Mouse (Mus musculus) hindbrain, embryonic 11.5 days (tissue): Measurements from ENCODE around the gene Tulp1. TPM values are rescaled to one million over a fixed set of nuclear protein-coding genes. Genes with fewer than 3 reads are reported as not detected.
"Not testable (repeated sequence)": the region's sequence is repeated elsewhere in the genome, so short reads cannot be mapped to it uniquely, and the experiment has no call there.

ENCODE experiments used
- ATAC-seq: fragments of 200-750 bp; cut with Nextera tagmentation; 2 replicates; pipeline ENCODE4 v1.8.0; 2017; ENCODE audit warnings: mild to moderate bottlenecking, moderate TSS enrichment, moderate library complexity; ENCODE audit not compliant: low FRiP score
- DNase-seq: peaks from one replicate; pipeline ENCODE4 v3.0.0-alpha.2; 2015; ENCODE audit warnings: low spot score
- H3K27ac ChIP-seq: fragments of 300-500 bp; sonication (generic); 2 replicates; pipeline ENCODE4 v1.5.1; 2014; ENCODE audit warnings: mild to moderate bottlenecking, low read depth, low read length
- H3K27me3 ChIP-seq: fragments of 300-500 bp; sonication (generic); 2 replicates; pipeline ENCODE4 v1.6.1; 2014; ENCODE audit warnings: mild to moderate bottlenecking, low read length, moderate library complexity, mixed read lengths; ENCODE audit not compliant: control insufficient read depth, insufficient read depth
- H3K36me3 ChIP-seq: fragments of 300-500 bp; sonication (generic); 2 replicates; pipeline ENCODE4 v1.6.1; 2014; ENCODE audit warnings: mild to moderate bottlenecking, low read length, moderate library complexity, mixed read lengths; ENCODE audit not compliant: control insufficient read depth, insufficient read depth
- H3K4me1 ChIP-seq: fragments of 300-500 bp; sonication (generic); replicated peaks from 2 replicates; pipeline ENCODE4 v1.6.1; 2014; ENCODE audit warnings: low read length, mixed read lengths; ENCODE audit not compliant: control insufficient read depth, insufficient read depth
- H3K4me2 ChIP-seq: fragments of 300-500 bp; sonication (generic); replicated peaks from 2 replicates; pipeline ENCODE4 v1.6.1; 2014; ENCODE audit warnings: mild to moderate bottlenecking, low read depth, low read length
- H3K4me3 ChIP-seq: fragments of 300-500 bp; sonication (generic); 2 replicates; pipeline ENCODE4 v1.5.1; 2014; ENCODE audit warnings: low read depth, low read length
- H3K9ac ChIP-seq: fragments of 300-500 bp; sonication (generic); 2 replicates; pipeline ENCODE4 v1.6.1; 2014; ENCODE audit warnings: low read depth, low read length
- H3K9me3 ChIP-seq: fragments of 300-500 bp; sonication (generic); 2 replicates; pipeline ENCODE4 v1.6.1; 2016; ENCODE audit warnings: low read length; ENCODE audit not compliant: control insufficient read depth
- WGBS: fragments of 180-500 bp; shearing (Covaris S2); extraction: QIAGEN DNeasy Blood & Tissue Kit; methylation state at CpG from one replicate; pipeline ENCODE4 v1.1.7; 2014; 5-methylcytosine and 5-hydroxymethylcytosine counted together
- polyA plus RNA-seq: library from polyadenylated mRNA; unstranded; fragments of >200 nt; fragmentation: Nextera tagmentation; extraction: Ambion mirVana; gene quantifications from 2 replicates; pipeline ENCODE4 v1.2.1, GENCODE M21; 2014

Tulp1 gene
- polyA plus RNA-seq, 1 experiment from 2014 or later, result 2.9 TPM

DNA sequence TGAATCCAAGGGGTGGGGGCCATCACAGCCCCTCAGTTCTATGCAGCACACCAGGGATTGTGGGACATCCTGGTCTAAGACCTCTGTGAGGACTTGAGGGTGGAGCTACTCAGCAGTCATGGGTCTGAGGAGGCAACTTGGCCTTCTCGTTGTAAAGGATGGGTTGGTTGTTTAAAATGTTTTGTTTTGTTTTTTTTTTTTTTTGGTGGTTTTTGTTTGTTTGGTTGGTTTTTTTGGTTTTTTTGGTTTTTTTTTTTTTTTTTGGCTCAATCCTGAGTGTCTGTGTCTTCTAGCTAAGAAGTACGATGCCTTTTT is 34.8 kb downstream of the Tulp1 start:
- H3K4me2 ChIP-seq, result peak overlapping the region; percentile 96
- 50% methylated on average over 2 of the region's 2 CpGs for WGBS
- H3K4me1 ChIP-seq, result peaks cover 5% of the 10 kb centered on the region; the same call in 1 of the 2 replicates
- H3K36me3 ChIP-seq, result 0 out of 2 replicates have a peak, but pooled peaks cover 3% of the 10 kb centered on the region
- peak overlapping the region; percentile 98; the same call in 1 of the 2 replicates for H3K9ac ChIP-seq
- no peaks in the 10 kb centered on the region for H3K9me3 ChIP-seq
- no peak overlapping the region for H3K27ac ChIP-seq
- H3K27me3 ChIP-seq, result no peaks in the 10 kb centered on the region
- peak overlapping the region; percentile 94 for H3K4me3 ChIP-seq
- ATAC-seq, result no peak
- no peak for DNase-seq

DNA sequence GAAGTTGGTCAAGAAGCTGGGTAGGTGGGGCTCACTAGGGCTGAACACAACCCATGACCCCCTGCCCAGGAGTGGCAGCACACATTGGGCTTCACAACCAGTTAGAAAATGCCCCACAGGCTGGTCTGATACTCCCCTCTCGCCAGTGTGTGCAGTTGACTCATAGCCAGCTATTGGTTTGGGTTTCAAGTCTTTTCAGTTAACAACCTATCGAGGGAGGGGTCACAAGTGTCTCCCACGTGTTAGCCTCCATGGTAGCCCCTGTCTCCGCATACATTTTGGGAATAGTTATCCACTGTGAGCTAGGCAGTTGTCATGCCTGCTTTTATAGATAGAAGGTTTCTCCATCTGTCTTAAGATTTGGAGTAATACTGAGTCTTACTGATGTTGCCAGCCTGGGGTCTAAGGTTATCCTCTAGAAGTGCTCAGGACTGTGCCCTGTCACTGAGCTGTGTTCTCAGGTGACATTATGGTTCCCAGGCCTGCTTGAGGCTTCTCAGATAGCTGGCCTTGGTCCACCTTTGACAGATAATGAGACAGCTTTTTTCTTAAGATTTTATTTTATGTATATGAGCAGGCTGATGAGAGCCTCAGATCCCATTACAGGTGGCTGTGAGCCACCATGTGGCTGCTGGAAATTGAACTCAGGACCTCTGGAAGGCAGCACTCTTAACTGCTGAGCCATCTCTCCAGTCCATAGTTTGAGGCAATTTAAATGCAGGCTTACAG is 35.4 kb downstream of the Tulp1 start:
- 12% methylated on average over 4 of the region's 4 CpGs for WGBS

DNA sequence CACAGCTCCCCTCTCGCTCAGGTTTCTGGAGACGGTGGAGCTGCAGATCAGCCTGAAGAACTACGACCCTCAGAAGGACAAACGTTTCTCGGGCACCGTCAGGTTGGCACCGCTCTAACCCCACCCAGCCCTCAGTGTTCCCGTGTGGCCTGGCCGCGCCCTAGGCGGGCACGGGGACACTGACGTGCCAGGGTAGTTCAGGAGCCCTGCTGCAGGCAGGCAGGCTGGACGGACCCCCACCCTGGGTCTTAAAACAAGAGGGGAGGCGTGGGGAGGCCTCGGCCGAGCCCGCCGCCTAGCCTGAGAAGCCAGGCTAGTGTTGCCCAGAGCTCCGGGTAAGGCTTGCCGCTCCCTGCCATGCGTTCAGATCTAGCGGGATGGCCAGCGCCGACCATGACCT is 36.1 kb downstream of the Tulp1 start:
- ATAC-seq, result peak; percentile 4; the same call in 1 of the 2 replicates
- no peak for DNase-seq
- Histone ChIP-seq H3K9me3 (no peaks in the 10 kb centered on the region), H3K27ac (peak overlapping the region; percentile 94), H3K4me2 (peak overlapping the region; percentile 96), H3K36me3 (0 out of 2 replicates have a peak, but pooled peaks cover 3% of the 10 kb centered on the region), H3K9ac (peak overlapping the region; percentile 98), H3K4me3 (peak overlapping the region; percentile 94), H3K27me3 (no peaks in the 10 kb centered on the region), H3K4me1 (peaks cover 5% of the 10 kb centered on the region; the same call in 1 of the 2 replicates)
- WGBS, result under 1% methylated on average over 25 of the region's 25 CpGs

More for the DNA sequence above, 35.4 kb downstream of the Tulp1 start:
- Histone ChIP-seq H3K4me3 (peak overlapping the region; percentile 94), H3K9me3 (no peaks in the 10 kb centered on the region), H3K4me2 (peak overlapping the region; percentile 96), H3K27me3 (no peaks in the 10 kb centered on the region), H3K27ac (no peak overlapping the region), H3K4me1 (peaks cover 5% of the 10 kb centered on the region; the same call in 1 of the 2 replicates), H3K36me3 (0 out of 2 replicates have a peak, but pooled peaks cover 3% of the 10 kb centered on the region), H3K9ac (peak overlapping the region; percentile 98)
- DNase-seq (peak; percentile 29), ATAC-seq (no peak)

DNA sequence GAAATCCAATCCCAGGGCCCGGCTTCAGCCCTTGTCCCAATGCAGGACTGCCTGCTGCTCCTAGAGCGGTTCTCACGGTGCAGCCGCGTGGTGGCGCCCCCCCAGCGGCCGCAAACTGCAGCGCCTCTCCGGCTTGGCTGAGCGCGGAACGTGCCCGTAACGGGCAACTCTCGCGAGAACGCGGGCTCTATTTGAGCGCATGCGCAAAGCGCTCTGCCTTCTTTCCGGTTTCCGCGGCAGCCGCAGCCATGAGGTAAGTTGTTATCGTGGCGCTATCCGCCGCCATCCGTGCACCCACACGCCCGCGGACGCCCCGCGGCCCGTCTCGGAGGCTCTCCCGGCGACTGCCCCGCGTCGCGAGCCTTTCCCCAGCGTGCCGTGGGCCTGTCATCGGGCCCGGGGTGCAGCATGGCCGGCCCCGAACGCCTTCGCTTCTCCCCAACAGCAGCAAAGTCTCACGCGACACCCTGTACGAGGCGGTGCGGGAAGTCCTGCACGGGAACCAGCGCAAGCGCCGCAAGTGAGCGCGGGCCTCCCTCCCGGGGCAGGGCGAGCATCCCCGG is 36.6 kb downstream of the Tulp1 start, which contains the start of gene Rpl10a:
Gene Rpl10a (plus strand): TSS at position 106 of the 563 bp plus-strand sequence.
- Histone ChIP-seq H3K4me3 (peak within 1 kb of the TSS; percentile 94), H3K27me3 (no peaks in the 10 kb centered on the region), H3K4me2 (peak within 1 kb of the TSS; percentile 96), H3K4me1 (peaks cover 5% of the 10 kb centered on the region; the same call in 1 of the 2 replicates), H3K27ac (peak within 1 kb of the TSS; percentile 94), H3K36me3 (0 out of 2 replicates have a peak, but pooled peaks cover 3% of the 10 kb centered on the region), H3K9ac (peak within 1 kb of the TSS; percentile 98), H3K9me3 (no peaks in the 10 kb centered on the region)
- ATAC-seq (peak; percentile 90), DNase-seq (peak; percentile 99)
- WGBS, result under 1% methylated on average over 67 of the region's 67 CpGs

DNA sequence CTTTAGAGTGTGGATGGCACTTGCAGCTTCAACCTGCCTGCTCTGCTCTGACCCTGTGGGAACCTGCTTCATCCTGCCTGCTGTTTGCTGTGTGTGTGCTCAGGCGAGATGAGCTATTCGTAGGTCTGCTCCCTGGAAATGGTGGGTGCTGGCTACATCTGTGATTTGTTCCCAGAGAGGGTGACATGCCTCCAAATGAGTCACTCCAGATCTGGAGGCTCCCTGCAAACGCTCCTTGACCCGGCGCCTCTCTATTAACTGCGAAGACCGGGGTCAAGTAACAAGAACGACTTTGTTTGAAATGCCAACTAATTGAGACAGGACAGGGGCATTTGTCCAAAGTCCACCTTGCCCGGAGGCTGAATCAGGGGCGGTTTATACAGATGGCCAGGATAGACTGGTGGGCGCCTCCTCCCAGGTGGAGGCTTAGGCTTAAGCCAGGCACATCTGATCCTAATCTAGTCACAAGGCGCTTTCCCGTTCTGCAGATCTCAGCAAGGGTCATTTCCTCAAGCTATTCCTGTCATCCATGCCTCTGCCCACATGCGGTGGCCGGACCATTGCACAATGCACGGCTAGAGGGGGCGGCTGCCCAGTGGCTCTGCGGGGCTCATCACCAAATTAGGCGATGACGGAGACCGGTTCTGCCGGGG is 37.2 kb downstream of the Tulp1 start:
- H3K27me3 ChIP-seq, result no peaks in the 10 kb centered on the region
- peak overlapping the region; percentile 94 for H3K27ac ChIP-seq
- H3K4me3 ChIP-seq, result peak overlapping the region; percentile 94
- peaks cover 2% of the 10 kb centered on the region; the same call in 1 of the 2 replicates for H3K4me1 ChIP-seq
- peak; percentile 55; the same call in 1 of the 2 replicates for ATAC-seq
- H3K9ac ChIP-seq, result peak overlapping the region; percentile 63
- DNase-seq, result peak; percentile 44
- H3K9me3 ChIP-seq, result no peaks in the 10 kb centered on the region
- 13% methylated on average over 22 of the region's 22 CpGs for WGBS
- H3K36me3 ChIP-seq, result 0 out of 2 replicates have a peak, but pooled peaks cover 3% of the 10 kb centered on the region
- peak overlapping the region; percentile 96 for H3K4me2 ChIP-seq

DNA sequence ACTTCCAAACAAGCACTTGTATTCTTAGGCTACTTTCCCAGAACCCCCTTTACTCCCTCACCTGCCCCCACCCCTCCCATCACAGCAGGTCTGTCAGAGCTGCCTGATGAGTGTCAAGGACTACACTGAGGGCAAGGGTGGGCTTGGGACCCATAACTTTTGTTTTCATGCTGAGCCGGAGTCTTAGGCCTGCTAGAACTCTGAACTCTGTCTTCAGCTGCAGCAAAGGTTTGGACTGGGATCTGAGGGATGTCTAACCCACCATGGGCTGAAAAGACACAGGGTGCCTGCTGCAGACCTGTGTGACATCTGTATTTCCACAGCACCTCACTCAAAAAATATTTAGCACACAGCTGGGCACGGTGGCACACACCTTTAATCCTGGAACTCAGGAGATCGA is 38.1 kb downstream of the Tulp1 start:
- WGBS, result 81% methylated on average over 3 of the region's 3 CpGs
- Histone ChIP-seq H3K4me3 (no peak overlapping the region), H3K9ac (no peak overlapping the region), H3K27ac (no peak overlapping the region), H3K4me1 (peaks cover 2% of the 10 kb centered on the region; the same call in 1 of the 2 replicates), H3K36me3 (0 out of 2 replicates have a peak, but pooled peaks cover 3% of the 10 kb centered on the region), H3K4me2 (no peak overlapping the region), H3K9me3 (no peaks in the 10 kb centered on the region), H3K27me3 (no peaks in the 10 kb centered on the region)
- DNase-seq, result no peak
- ATAC-seq, result no peak

DNA sequence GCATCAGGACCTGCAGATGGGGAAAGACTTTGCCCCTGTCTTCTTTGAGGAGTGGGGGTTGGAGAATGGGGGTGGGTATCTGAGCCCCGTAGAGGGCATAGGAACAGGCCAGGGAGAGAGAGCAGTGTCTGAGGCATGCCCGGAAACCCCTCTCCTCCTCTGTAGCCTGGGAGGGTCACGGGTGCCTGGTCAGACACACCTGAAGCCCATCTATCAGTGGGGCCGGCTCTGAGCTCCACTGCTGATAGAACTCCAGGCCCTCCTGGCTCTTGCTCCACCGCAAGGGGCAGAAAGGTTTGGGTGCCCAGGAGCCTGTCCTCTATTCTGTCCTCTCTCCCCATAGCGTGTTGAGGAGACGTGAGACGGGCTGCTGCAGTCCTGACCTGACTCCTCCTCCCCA is 39.3 kb downstream of the Tulp1 start:
- ATAC-seq, result no peak
- no peak overlapping the region for H3K4me3 ChIP-seq
- no peaks in the 10 kb centered on the region for H3K27me3 ChIP-seq
- no peak for DNase-seq
- H3K27ac ChIP-seq, result no peak overlapping the region
- no peaks in the 10 kb centered on the region for H3K36me3 ChIP-seq
- 90% methylated on average over 8 of the region's 8 CpGs for WGBS
- H3K9me3 ChIP-seq, result no peaks in the 10 kb centered on the region
- no peak overlapping the region for H3K9ac ChIP-seq
- H3K4me2 ChIP-seq, result no peak overlapping the region
- peaks cover 2% of the 10 kb centered on the region; the same call in 1 of the 2 replicates for H3K4me1 ChIP-seq

DNA sequence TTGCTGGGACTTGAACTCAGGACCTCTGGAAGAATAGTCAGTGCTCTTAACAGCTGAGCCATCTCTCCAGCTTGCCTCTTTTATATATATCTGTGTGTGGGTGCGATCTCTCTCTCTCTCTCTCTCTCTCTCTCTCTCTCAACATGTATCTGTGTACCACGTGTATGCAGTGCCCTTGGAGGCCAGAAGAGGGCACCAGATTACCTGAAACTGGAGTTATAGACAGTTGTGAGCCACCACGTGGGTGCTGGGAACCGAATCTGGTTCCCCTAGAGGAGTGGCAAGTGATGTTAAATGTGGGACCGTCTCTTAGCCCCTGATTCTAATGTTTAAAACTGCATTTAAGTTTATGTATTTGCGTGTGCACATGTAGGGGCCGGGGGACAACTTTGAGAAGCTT is 40.6 kb downstream of the Tulp1 start:
- H3K4me3 ChIP-seq, H3K4me2 ChIP-seq, H3K4me1 ChIP-seq, H3K36me3 ChIP-seq, H3K27ac ChIP-seq, H3K9ac ChIP-seq, H3K9me3 ChIP-seq, H3K27me3 ChIP-seq, ATAC-seq, DNase-seq: not testable (repeated sequence)
- 94% methylated on average over 7 of the region's 7 CpGs for WGBS
